Mouse (Mus musculus) kidney, embryonic 16.5 days (tissue): ENCODE results near the gene Tbk1. TPM values are rescaled to one million over a fixed set of nuclear protein-coding genes. Genes with fewer than 3 reads are reported as not detected.

Source experiments
- ATAC-seq: fragments of 200-750 bp; cut with Nextera tagmentation; 2 replicates; pipeline ENCODE4 v1.8.0; 2017; ENCODE audit warnings: moderate TSS enrichment; ENCODE audit not compliant: low FRiP score, low TSS enrichment
- H3K27ac ChIP-seq: fragments of 300-500 bp; sonication (generic); 2 replicates; pipeline ENCODE4 v1.5.1; 2014; ENCODE audit warnings: low read length
- H3K27me3 ChIP-seq: fragments of 300-500 bp; sonication (generic); 2 replicates; pipeline ENCODE4 v1.6.1; 2014; ENCODE audit warnings: low read length, control low read depth, mixed read lengths; ENCODE audit not compliant: insufficient read depth
- H3K36me3 ChIP-seq: fragments of 300-500 bp; sonication (generic); 2 replicates; pipeline ENCODE4 v1.6.1; 2014; ENCODE audit warnings: low read length, control low read depth, mixed read lengths; ENCODE audit not compliant: insufficient read depth
- H3K4me1 ChIP-seq: fragments of 300-500 bp; sonication (generic); 2 replicates; pipeline ENCODE4 v1.6.1; 2014; ENCODE audit warnings: low read length, control low read depth, mixed read lengths; ENCODE audit not compliant: insufficient read depth
- H3K4me2 ChIP-seq: fragments of 300-500 bp; sonication (generic); replicated peaks from 2 replicates; pipeline ENCODE4 v1.6.1; 2014; ENCODE audit warnings: low read depth, low read length
- H3K4me3 ChIP-seq: fragments of 300-500 bp; sonication (generic); 2 replicates; pipeline ENCODE4 v1.5.1; 2014; ENCODE audit warnings: mild to moderate bottlenecking, low read length
- H3K9ac ChIP-seq: fragments of 300-500 bp; sonication (generic); replicated peaks from 2 replicates; pipeline ENCODE4 v1.6.1; 2014; ENCODE audit warnings: low read length
- H3K9me3 ChIP-seq: fragments of 300-500 bp; sonication (generic); 2 replicates; pipeline ENCODE4 v1.6.1; 2016; ENCODE audit warnings: low read length, control low read depth
- WGBS: fragments of 180-500 bp; shearing (Covaris S2); extraction: QIAGEN DNeasy Blood & Tissue Kit; methylation state at CpG from one replicate; pipeline ENCODE4 v1.1.7; 2014; 5-methylcytosine and 5-hydroxymethylcytosine counted together
- polyA plus RNA-seq: library from polyadenylated mRNA; unstranded; fragments of >200 nt; fragmentation: Nextera tagmentation; extraction: Ambion mirVana; gene quantifications from 2 replicates; pipeline ENCODE4 v1.2.1, GENCODE M21; 2015

Tbk1 gene
- polyA plus RNA-seq, 1 experiment from 2014 or later, result 34.2 TPM

DNA sequence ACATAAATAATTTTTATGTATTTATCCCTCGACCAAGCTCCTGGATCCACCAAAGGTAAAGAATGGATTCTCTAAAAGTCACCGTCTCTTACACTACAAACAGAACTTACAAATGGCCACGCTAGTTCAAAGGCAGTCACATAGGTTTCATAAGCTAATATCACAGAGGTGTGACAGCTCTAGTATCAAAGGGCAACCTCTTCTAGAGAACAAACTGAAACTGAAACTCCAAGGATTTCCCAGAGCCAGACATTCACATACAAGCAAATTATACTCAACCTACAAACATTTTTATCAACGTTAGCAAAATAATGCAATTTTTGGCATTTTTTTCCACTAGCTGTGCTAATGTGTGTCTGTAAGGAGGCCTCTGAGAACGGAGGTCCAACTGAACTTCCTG is 6.2 kb downstream of the Tbk1 start:
- Histone ChIP-seq H3K4me2 (no peak overlapping the region), H3K27ac (no peak overlapping the region), H3K27me3 (no peaks in the 10 kb centered on the region), H3K9me3 (no peaks in the 10 kb centered on the region), H3K36me3 (peaks cover 50% of the 10 kb centered on the region), H3K4me3 (no peak overlapping the region), H3K4me1 (peaks cover 7% of the 10 kb centered on the region), H3K9ac (no peak overlapping the region)
- WGBS, result 96% methylated on average over 5 of the region's 5 CpGs
- ATAC-seq, result no peak

DNA sequence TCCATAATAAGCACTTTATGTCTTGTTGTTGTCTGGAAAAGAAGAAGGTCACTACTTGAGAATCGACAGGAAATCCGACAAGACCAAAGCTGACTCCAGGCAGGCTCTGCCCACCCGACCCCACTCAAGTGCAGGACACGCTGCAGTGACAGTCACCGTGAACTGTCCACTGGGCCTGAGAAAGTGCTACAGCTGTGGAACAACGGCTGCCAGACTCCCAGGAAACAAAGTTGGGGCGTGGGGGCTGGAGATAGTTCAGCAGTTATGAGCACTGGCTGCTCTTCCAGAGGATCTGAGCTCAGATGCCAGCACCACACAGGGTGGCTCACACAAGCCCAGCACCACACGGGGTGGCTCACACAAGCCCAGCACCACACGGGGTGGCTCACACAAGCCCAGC is 10.2 kb downstream of the Tbk1 start:
- no peaks in the 10 kb centered on the region for H3K4me1 ChIP-seq
- no peak overlapping the region for H3K9ac ChIP-seq
- no peak overlapping the region for H3K4me3 ChIP-seq
- no peak overlapping the region for H3K27ac ChIP-seq
- 0 out of 2 replicates have a peak, but pooled peaks cover 2% of the 10 kb centered on the region for H3K9me3 ChIP-seq
- H3K27me3 ChIP-seq, result no peaks in the 10 kb centered on the region
- H3K36me3 ChIP-seq, result peaks cover 47% of the 10 kb centered on the region
- H3K4me2 ChIP-seq, result no peak overlapping the region
- no peak for ATAC-seq
- WGBS, result 70% methylated on average over 8 of the region's 9 CpGs

DNA sequence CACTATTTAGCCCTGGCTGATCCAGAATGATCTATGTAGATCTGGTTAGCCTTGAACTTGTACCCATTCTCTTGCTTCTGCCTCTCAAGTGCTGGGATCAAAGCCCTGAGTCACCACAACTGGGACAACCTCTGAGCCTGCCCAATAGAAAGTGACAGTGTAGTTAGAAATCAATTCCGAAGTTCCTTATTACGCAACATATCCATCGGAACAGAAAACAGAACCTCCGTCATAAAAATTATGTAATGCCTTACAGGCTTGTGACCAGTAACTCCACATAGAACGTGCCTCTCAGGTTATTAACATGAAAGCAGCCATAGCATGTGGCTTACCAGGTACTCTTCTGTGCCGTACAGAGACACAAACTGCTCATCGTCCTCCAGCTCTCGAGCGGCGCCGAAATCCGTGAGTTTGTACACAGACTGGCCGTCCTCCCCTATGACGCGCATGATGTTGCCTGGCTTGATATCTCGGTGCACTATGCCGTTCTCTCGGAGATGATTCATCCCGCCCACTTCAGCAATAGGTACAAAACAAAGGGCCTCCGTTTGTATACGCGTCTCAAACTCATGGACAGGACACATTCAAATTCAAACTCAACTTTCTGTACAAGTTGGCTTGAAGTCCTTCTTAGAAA is 15.0 kb downstream of the Tbk1 start:
- Histone ChIP-seq H3K4me1 (no peaks in the 10 kb centered on the region), H3K27ac (no peak overlapping the region), H3K27me3 (no peaks in the 10 kb centered on the region), H3K9me3 (0 out of 2 replicates have a peak, but pooled peaks cover 2% of the 10 kb centered on the region), H3K4me3 (no peak overlapping the region), H3K36me3 (peaks cover 56% of the 10 kb centered on the region), H3K4me2 (no peak overlapping the region), H3K9ac (no peak overlapping the region)
- no peak for ATAC-seq
- WGBS, result 97% methylated on average over 22 of the region's 22 CpGs

DNA sequence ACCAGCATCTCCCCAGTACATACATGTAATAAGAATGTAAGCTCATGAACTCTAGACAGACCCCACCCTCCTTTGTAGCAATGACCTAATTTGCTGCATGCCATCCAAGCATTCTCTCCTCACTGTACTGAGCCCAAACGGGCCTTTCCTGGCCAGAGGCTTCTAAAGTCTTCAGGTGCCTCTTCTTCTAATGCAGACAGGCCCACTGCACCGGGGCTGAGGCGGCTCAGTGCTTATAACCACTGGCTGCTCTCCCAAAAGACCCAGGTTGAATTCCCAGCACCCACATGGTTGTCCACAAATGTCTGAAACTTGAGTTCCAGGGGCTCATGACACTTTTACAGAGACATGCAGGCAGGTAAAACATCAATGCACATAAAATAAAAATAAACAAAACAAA is 15.6 kb downstream of the Tbk1 start:
- no peak for ATAC-seq

DNA sequence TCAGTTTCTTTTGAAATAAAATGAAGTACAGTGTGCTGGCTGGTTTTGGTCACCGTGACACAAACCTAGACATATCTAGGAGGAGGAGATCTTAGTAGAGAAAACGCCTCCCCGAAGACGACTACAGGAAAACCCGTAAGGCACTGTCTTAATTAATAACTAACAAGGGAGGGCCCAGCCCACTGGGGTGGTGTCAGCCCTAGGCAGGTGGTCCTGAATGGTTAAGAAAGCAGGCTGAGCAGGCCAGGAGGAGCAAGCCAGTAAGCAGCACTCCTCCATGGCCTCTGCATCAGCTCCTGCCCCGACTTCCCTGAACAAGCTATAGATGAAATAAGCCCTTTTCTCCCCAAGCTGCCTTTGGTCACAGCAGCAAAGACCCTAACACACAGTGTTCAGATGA is 16.8 kb downstream of the Tbk1 start:
- no peak overlapping the region for H3K4me3 ChIP-seq
- WGBS, result 82% methylated on average over 6 of the region's 6 CpGs
- H3K4me1 ChIP-seq, result no peaks in the 10 kb centered on the region
- no peak overlapping the region for H3K4me2 ChIP-seq
- 0 out of 2 replicates have a peak, but pooled peaks cover 2% of the 10 kb centered on the region for H3K9me3 ChIP-seq
- no peaks in the 10 kb centered on the region for H3K27me3 ChIP-seq
- H3K9ac ChIP-seq, result no peak overlapping the region
- peaks cover 54% of the 10 kb centered on the region for H3K36me3 ChIP-seq
- no peak overlapping the region for H3K27ac ChIP-seq
- ATAC-seq, result no peak

More for the DNA sequence above, 15.6 kb downstream of the Tbk1 start:
- peaks cover 56% of the 10 kb centered on the region for H3K36me3 ChIP-seq
- H3K9ac ChIP-seq, result no peak overlapping the region
- no peaks in the 10 kb centered on the region for H3K4me1 ChIP-seq
- 95% methylated on average over 3 of the region's 3 CpGs for WGBS
- no peak overlapping the region for H3K4me3 ChIP-seq
- H3K27me3 ChIP-seq, result no peaks in the 10 kb centered on the region
- H3K9me3 ChIP-seq, result 0 out of 2 replicates have a peak, but pooled peaks cover 2% of the 10 kb centered on the region
- H3K27ac ChIP-seq, result no peak overlapping the region
- no peak overlapping the region for H3K4me2 ChIP-seq

DNA sequence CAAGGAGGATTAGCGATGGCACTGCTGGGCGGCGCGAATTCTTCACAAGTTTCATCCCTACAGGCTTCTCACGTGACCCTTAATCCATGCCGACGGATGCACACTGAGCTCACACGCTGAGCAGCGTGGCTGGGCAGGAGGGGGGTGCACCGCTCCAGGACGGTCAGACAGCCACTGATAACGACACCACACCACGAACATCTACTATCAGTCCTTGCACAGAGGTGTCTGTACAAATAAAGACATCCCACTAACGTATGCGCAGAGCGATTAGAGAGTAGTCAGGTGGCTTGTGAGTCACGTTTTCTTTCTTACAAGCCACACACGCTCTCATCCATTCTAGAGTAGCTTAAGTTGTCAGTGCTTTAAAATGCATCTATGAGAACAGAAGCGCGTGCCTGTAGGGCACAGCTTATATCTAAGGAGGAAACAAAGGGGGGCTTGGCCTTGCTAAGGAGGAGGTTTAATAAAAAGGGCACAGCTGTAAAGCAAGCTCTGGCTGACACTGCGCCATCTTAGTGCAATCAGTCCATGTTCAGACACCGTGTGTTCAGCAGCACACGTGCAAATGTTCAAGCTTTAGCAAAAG is 17.5 kb downstream of the Tbk1 start:
- Histone ChIP-seq H3K9me3 (0 out of 2 replicates have a peak, but pooled peaks cover 2% of the 10 kb centered on the region), H3K4me2 (0 out of 2 replicates have a peak overlapping the region, but pooled peaks have one; percentile 19), H3K4me1 (no peaks in the 10 kb centered on the region), H3K4me3 (no peak overlapping the region), H3K27ac (no peak overlapping the region), H3K9ac (no peak overlapping the region), H3K27me3 (no peaks in the 10 kb centered on the region), H3K36me3 (peaks cover 56% of the 10 kb centered on the region)
- 35% methylated on average over 23 of the region's 23 CpGs for WGBS
- ATAC-seq, result peak; percentile 69

DNA sequence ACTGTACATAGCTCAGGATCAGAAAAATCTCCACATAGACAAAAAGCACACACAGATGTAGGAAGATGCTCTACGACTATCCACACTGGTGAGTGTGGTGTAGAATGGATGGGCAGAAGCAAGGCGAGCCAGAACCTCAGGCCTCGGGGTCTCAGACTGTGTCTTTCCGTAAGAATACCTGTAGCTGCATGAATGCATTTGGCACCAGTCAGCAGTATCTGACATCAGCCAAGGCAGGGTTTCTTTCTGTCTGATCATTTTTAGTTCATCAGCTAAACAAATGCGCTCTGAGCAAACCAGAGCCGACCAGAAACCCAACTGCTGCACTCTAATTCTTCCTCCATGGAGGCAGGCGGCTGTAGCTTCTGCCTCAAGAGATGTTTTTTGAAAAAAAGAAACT is 18.1 kb downstream of the Tbk1 start:
- Histone ChIP-seq H3K9ac (no peak overlapping the region), H3K4me1 (no peaks in the 10 kb centered on the region), H3K4me2 (no peak overlapping the region), H3K36me3 (peaks cover 59% of the 10 kb centered on the region), H3K27me3 (no peaks in the 10 kb centered on the region), H3K27ac (no peak overlapping the region), H3K9me3 (0 out of 2 replicates have a peak, but pooled peaks cover 2% of the 10 kb centered on the region), H3K4me3 (no peak overlapping the region)
- WGBS, result 82% methylated on average over 7 of the region's 7 CpGs
- ATAC-seq, result no peak

DNA sequence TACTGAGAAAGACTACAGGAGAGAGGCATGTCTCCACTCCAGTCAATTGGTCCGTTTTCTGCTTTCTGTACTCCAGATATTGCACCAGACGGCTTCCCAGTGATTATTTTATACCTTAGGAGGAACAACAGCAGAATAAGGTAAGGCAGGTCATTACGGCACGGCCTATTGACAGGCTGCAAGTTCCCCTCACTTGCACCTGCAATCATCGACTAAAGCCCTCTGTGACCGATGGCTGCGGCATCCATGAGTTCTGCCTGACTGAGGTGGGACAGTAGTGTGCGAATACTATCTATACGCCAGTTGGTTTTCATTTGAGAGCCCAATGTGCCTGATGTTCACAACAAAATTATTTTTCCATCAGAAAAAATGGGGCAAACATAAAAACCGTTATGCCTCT is 18.6 kb downstream of the Tbk1 start:
- H3K36me3 ChIP-seq, result peaks cover 59% of the 10 kb centered on the region
- WGBS, result 96% methylated on average over 10 of the region's 10 CpGs
- H3K4me2 ChIP-seq, result no peak overlapping the region
- H3K9ac ChIP-seq, result no peak overlapping the region
- no peak overlapping the region for H3K27ac ChIP-seq
- H3K27me3 ChIP-seq, result no peaks in the 10 kb centered on the region
- no peak for ATAC-seq
- H3K4me1 ChIP-seq, result no peaks in the 10 kb centered on the region
- no peak overlapping the region for H3K4me3 ChIP-seq
- 0 out of 2 replicates have a peak, but pooled peaks cover 2% of the 10 kb centered on the region for H3K9me3 ChIP-seq

DNA sequence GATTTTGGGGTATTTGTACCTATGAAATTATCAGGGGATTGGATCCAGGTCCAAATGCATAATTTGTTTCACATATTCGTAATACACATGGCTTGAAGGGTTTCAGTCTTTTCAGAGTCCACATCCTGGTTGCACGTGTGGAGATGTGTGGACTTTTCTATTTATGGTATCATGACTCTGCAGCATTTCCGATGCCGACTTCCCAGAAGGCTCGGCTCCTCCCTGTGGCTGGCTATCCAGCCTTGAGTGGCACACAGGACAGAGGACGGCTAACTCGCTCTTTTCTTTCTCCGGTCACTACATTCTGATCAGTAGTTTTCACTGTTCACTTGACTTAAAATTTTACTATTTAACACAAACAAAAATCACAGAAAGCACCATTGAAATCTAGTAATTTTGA is 22.1 kb downstream of the Tbk1 start:
- no peak overlapping the region for H3K4me3 ChIP-seq
- H3K9me3 ChIP-seq, result no peaks in the 10 kb centered on the region
- no peak overlapping the region for H3K27ac ChIP-seq
- no peaks in the 10 kb centered on the region for H3K27me3 ChIP-seq
- no peak for ATAC-seq
- peaks cover 43% of the 10 kb centered on the region for H3K36me3 ChIP-seq
- H3K9ac ChIP-seq, result no peak overlapping the region
- no peak overlapping the region for H3K4me2 ChIP-seq
- H3K4me1 ChIP-seq, result no peaks in the 10 kb centered on the region
- WGBS, result 82% methylated on average over 8 of the region's 8 CpGs

DNA sequence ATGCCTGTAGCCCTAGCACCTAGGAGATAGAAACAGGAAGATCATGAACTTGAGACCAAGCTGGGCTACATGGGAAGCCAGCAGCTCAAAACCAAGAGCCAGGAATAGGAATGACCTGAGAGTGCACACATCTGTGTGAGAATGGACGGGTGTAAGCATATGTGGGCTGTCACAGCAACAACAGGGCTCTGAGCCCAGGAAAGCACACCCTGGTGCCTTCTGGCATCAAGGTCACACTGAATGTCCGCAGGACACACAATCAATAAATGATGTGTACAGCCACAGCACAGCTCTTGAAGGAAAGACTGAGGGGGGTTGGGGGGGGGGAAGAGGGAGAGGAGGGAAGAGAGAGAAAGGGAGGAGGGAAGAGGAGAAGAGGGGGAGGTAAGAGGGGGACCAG is 28.4 kb downstream of the Tbk1 start:
- Histone ChIP-seq H3K4me1 (no peaks in the 10 kb centered on the region), H3K4me2 (no peak overlapping the region), H3K36me3 (peaks cover 61% of the 10 kb centered on the region), H3K9me3 (no peaks in the 10 kb centered on the region), H3K9ac (no peak overlapping the region), H3K27me3 (no peaks in the 10 kb centered on the region), H3K4me3 (no peak overlapping the region), H3K27ac (no peak overlapping the region)
- no peak for ATAC-seq
- WGBS, result 87% methylated on average over 2 of the region's 2 CpGs
